Mouse (Mus musculus) small intestine, adult 2 months (tissue): ENCODE results near the gene 4930535I16Rik.
A peak's percentile ranks its signal among the peaks of the same experiment; 100 is the strongest.

Experiments
- CTCF ChIP-seq: fragments of 200-500 bp; IDR thresholded peaks from 2 replicates; pipeline ENCODE4 v1.5.1; 2012; ENCODE audit warnings: low read depth, mild to moderate bottlenecking, control low read depth, inconsistent platforms, low read length, moderate library complexity, mixed read lengths; ENCODE audit not compliant: insufficient replicate concordance, insufficient read length; ENCODE audit errors: extremely low read depth
- POLR2A ChIP-seq: fragments of 200-500 bp; IDR thresholded peaks from 2 replicates; pipeline ENCODE4 v1.6.1; 2012; ENCODE audit warnings: low read depth, mild to moderate bottlenecking, control low read depth, inconsistent platforms, low read length, moderate library complexity

DNA sequence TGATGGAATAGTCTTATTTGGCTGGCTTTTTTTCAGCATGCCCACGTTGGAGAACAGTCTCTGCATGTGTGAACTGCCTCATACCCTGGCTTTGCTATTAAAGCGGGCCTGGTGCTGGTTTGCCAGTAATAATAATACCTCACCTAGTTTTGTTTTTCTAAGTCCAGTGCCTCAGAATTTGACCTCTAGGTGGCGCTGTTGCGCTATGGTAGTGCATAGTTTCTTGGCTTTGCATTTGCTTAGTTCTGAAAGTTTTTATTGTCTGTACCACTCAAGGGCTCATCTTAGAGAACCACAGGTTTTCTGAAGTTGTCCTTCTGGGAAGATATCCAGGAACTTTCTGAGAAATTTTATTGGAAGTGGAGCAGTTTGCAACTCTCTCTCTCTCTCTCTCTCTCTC lies 22.0 kb upstream of the 4930535I16Rik start:
- peak; percentile 36; the same call in 1 of the 2 replicates for TF ChIP-seq CTCF
- TF ChIP-seq POLR2A: no peak
